Mouse (Mus musculus) ovary, adult 18-20 months (tissue): Measurements from ENCODE around the gene Acer3.
"Not testable (repeated sequence)": the region's sequence is repeated elsewhere in the genome, so short reads cannot be mapped to it uniquely, and the experiment has no call there.

Experiments
- DNase-seq: peaks from one replicate; pipeline ENCODE4 v3.0.0; 2022; ENCODE audit warnings: low spot score, mixed read lengths

Gene Acer3

GRCm38 (mm10) chr7:98276263-98276662 lies 44.7 kb downstream of the Acer3 start:
- no peak for DNase-seq

- DNase-seq: not testable (repeated sequence)
Measured at GRCm38 (mm10) chr7:98268166-98268565, 52.8 kb downstream of the Acer3 start.

DNA sequence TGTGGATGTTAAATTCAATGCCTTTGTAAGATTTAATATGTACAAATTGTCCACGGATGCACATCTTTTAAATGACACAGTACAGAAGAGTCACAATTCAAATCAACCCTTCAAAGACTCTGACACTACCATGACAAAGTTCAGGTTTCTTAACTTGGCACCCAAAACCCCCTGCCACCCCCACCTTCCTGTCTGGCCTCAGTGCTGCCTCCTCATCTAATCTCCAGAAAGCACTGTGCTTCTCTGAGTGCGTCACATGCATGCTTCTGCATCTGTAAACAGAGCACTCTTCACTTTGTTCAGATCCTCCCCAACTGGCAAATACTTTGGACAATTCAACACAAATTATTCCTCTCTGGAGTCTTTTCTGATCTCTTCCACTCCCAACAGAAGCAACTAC lies 68.5 kb downstream of the Acer3 start:
- DNase-seq: no peak

- DNase-seq: no peak
Measured at GRCm38 (mm10) chr7:98236686-98237359, 84.2 kb downstream of the Acer3 start.

DNA sequence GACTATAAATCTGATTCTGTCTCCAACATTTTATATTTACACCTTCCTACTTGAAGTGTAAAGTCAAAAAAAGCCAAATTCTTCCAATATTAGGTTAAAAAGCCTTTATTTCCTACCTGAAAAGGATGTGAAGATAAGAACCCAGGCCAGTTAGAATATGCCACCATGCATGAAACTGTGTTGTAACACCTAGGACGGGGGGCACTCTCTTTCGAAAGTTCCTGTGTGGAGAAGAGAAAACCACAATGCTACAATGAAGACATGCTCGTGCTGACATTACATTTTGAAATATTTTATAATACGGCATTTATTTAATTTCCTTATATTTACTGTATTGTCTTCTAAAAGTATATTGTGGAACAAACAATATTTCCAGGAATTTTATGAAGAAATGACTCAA lies 97.2 kb downstream of the Acer3 start:
- DNase-seq: no peak

DNA sequence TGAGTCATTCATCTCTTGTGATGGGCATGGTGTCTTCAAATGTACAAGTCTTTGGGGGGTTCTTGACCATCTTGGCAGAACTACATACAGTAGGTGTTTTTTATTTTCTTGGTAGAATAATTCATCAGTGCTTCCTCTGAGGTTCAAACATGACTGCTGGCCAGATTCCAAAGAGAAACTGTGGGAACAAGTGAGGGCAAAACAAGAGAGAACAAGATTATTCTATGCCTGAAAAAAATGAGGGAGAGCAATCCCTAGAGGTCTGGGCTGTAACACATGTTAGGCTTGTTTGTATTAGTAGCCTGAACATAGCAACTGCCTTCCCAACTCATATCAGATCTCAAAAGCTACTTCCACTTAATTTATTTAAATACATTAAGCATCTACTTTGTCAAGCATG lies 104.3 kb downstream of the Acer3 start:
- DNase-seq: no peak

GRCm38 (mm10) chr7:98202946-98203345 lies 118.1 kb downstream of the Acer3 start:
- DNase-seq: no peak

GRCm38 (mm10) chr7:98201493-98202028 lies 119.4 kb downstream of the Acer3 start:
- DNase-seq: no peak

DNA sequence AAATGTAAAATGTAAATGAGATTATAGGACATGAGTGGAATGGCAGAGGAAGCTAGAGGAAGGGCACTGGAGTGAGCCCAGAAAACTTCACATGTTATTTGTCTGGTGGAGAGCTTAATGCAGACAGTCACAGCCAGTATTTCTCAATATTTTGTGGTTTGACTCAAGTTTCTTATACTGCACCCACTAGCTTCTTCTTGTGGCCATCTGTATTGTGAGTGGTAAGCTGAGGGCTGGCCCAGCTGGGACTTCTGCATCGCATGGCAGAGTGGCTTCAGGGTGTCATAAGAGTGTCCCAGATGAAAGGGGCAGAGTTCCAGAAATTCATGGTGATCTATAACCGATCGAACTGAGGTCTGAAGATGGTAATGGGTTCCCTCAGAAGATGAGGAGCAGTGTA lies 120.6 kb downstream of the Acer3 start:
- no peak for DNase-seq

GRCm38 (mm10) chr7:98199381-98199780 lies 121.6 kb downstream of the Acer3 start, which contains the start of gene B3gnt6:
Gene B3gnt6, minus strand, starts transcription at chr7:98199481.
- no peak for DNase-seq

DNA sequence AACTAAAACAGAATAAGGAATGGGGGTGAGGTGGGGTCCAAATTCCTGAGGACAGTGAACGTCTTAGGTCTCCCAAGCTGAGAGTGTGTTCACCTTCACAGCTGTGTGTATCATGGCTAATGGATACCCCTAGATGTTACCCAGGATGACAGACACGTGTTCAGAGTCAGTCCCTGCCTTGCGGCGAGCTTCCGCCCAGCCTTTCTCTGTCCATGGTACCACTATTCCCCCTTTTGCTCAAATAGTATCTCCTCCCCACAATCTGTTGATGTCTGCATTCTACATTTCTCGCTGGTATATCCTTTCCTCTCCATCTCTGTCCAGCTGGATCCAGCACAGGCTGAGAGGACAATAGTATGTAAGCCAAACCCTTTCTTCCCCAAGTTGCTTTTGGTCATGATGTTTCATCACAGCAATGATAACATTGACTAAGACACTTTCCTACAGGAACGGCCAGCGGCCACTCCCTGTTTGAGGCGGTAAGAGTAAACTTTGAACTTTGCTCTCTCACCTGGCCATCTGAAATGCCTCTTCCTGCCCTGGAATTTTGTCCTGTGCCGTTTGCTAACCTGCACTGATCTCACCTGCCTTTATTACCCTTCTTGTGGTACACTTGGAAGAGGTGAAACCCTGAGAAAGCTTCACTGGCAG lies 125.7 kb downstream of the Acer3 start:
- DNase-seq: no peak

GRCm38 (mm10) chr7:98194026-98194792 lies 126.8 kb downstream of the Acer3 start:
- no peak for DNase-seq

- no peak for DNase-seq
Measured at GRCm38 (mm10) chr7:98193515-98194025, 127.4 kb downstream of the Acer3 start.

DNA sequence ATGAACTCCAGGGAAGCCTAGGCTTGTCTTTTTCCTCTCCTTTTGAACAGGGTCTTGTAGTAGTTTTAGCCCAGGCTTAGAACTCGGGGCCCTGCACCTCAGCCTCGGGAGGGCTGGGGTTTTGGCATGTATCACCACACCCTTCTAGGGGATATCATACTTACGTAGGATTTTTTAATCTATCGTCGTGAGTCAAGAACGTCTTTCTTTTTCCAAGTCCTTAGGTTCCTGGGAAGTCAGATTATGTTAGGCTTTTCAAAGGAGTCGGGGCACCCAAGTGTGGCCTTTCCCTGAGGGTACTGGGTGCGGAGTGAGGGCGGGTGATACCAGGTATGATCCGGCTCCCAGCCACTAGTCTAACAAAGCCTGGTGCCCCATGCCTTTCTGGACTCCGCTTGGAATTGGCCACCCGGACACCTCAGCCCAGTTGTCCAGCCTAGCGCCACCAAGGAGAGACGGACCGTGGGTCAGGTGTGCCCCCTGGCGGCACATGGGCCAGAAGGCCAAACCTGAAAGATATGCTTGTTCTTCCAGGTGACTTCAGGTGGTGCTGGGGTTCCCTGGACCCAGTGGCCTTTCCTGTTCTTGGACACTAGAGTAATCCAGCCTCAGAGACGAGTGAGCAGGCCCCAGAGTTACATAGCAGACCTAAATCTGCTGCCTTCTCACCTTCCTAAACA lies 129.3 kb downstream of the Acer3 start:
- no peak for DNase-seq

- no peak for DNase-seq
Measured at GRCm38 (mm10) chr7:98190578-98190977, 130.4 kb downstream of the Acer3 start.

- no peak for DNase-seq
Measured at GRCm38 (mm10) chr7:98189745-98190144, 131.3 kb downstream of the Acer3 start.

GRCm38 (mm10) chr7:98188680-98189079 lies 132.3 kb downstream of the Acer3 start:
- DNase-seq: no peak

DNA sequence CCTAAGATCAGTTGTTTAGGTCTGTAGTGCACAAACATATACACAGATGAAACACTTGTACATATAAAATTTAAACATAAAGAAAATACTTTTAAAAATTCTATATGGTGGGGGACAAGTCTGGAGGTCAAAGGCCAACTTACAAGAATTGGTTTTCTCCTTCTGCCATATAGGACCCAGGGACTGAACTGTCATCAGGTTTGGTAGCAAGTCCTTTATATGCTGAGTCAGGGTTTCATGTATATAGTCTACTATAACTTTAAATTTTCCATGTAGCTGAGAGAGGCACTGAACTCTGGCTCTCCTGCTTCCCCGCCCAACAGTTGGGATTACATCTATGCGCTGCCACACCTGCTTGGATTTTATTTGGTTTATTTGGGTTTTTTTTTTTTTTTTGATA lies 132.8 kb downstream of the Acer3 start:
- DNase-seq: no peak

GRCm38 (mm10) chr7:98187332-98187731 lies 133.7 kb downstream of the Acer3 start:
- DNase-seq: not testable (repeated sequence)

DNA sequence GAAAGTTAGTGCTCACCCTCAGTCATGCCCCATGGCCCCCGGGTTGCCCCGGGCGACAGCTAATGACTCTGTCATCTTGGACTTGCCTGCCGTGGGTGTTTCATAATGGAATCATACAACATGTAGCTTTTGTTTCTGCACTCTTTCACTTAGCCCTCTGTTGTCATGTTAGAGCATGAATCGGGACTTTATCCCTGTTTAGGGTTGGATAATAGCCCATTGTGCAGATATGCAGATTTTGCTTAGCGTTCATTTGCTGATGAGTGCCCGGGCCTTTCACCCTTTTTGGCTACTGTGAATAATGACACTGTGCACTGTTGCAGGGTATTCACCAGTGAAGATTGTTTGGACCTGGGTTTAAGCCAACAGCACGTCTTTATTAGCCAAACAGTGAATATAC lies 134.4 kb downstream of the Acer3 start:
- no peak for DNase-seq

GRCm38 (mm10) chr7:98185326-98185725 lies 135.7 kb downstream of the Acer3 start:
- no peak for DNase-seq
